Mouse (Mus musculus): ENCODE results near the gene Ggps1. TPM values are rescaled to one million over a fixed set of nuclear protein-coding genes. Genes with fewer than 3 reads are reported as not detected.
"Not testable (repeated sequence)": the region's sequence is repeated elsewhere in the genome, so short reads cannot be mapped to it uniquely, and the experiment has no call there.

Gene Ggps1
- polyA plus RNA-seq, 1 experiment from 2014 or later: 45.6 TPM

DNA sequence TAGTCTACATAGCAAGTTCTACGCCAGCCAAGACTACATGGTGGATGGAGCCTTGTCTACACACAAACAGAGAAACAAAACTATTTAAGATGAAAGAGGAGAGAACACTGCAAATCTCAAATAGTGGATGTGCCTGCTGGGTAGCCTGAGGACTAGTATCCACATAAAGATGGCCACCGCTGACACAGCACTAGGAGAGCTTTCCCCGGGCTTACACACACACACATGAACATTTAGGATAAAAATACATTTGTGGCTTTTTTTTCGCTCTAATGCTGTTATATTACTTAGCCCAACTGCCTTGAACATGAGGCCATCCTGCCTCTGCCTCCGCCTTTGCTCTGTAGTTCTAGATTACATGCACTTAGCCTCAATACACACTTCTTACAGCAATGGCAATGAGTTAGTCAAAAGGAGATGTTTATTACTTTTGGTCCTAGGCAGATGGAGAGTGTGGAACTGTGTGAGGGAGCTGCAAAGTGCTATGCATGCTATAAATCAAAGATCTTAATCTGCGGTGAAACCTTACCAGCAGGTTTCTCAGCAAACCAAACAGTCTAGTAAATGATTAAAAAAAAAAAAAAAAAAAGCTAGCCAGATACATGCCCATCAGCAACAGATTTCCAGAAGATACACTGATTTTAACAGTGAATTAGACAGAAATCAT, 37.0 kb downstream of the Ggps1 start:
- ATAC-seq (ENCODE audit: insufficient read depth, low FRiP score): no peak
- H3K4me2 ChIP-seq (ENCODE audit: low read depth, low read length): no peak overlapping the region
- no peaks in the 10 kb centered on the region for H3K9me3 ChIP-seq (replicated peaks; ENCODE audit: control insufficient read depth, low read length)
- no peak overlapping the region for H3K27ac ChIP-seq (ENCODE audit: low read length)
- no peaks in the 10 kb centered on the region for H3K4me1 ChIP-seq (ENCODE audit: control insufficient read depth, insufficient read depth, low read length)
- no peak overlapping the region for H3K4me3 ChIP-seq (replicated peaks; ENCODE audit: low read length)
- H3K36me3 ChIP-seq (ENCODE audit: control insufficient read depth, insufficient read depth, low read length): peaks cover 11% of the 10 kb centered on the region
- H3K9ac ChIP-seq (ENCODE audit: low read length): no peak overlapping the region
- no peaks in the 10 kb centered on the region for H3K27me3 ChIP-seq (ENCODE audit: control insufficient read depth, insufficient read depth, low read length)
- 86% methylated on average over 6 of the region's 6 CpGs for WGBS

DNA sequence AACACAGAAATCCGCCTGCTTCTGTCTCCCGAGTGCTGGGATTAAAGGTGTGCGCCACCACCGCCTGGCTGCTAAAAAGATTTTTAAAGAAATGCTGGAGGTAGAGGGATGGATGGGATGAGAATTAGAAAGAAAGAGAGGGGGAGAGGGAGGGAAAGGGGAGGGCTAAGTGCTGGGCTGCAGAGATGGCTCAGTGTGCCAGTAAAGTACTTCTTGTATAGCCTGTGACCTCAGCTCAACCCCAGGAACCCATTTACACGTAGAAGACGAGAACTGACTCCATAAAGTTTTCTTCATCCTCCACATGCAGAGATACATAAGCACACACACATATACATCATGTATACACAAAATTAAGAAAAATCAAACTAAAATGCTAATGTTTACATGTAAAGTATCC, 37.7 kb downstream of the Ggps1 start:
- WGBS: 90% methylated on average over 6 of the region's 6 CpGs
- H3K36me3 ChIP-seq (ENCODE audit: control insufficient read depth, insufficient read depth, low read length): peaks cover 11% of the 10 kb centered on the region
- no peak overlapping the region for H3K27ac ChIP-seq (ENCODE audit: low read length)
- no peaks in the 10 kb centered on the region for H3K9me3 ChIP-seq (replicated peaks; ENCODE audit: control insufficient read depth, low read length)
- no peaks in the 10 kb centered on the region for H3K4me1 ChIP-seq (ENCODE audit: control insufficient read depth, insufficient read depth, low read length)
- ATAC-seq (ENCODE audit: insufficient read depth, low FRiP score): no peak
- H3K27me3 ChIP-seq (ENCODE audit: control insufficient read depth, insufficient read depth, low read length): no peaks in the 10 kb centered on the region
- H3K4me3 ChIP-seq (replicated peaks; ENCODE audit: low read length): no peak overlapping the region
- H3K9ac ChIP-seq (ENCODE audit: low read length): no peak overlapping the region
- no peak overlapping the region for H3K4me2 ChIP-seq (ENCODE audit: low read depth, low read length)

DNA sequence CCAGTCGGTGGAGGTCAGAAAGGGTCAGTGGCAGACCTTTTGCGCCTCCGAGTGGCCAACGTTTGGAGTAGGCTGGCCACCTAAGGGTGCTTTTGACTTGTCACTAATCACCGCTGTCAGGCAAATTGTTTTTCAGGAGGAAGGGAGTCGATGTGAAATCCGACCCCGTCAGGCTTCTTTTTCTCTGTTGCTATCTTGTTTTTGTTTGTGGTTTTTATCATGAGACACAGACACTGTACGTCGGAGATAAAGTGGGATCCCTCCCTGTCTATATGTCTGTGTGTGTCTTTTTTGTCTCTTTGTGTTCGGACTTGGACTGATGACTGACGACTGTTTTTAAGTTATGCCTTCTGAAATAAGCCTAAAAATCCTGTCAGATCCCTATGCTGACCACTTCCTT, 41.9 kb downstream of the Ggps1 start:
- not testable (repeated sequence) for H3K9me3 ChIP-seq (replicated peaks; ENCODE audit: control insufficient read depth, low read length); H3K9ac ChIP-seq (ENCODE audit: low read length); H3K27me3 ChIP-seq (ENCODE audit: control insufficient read depth, insufficient read depth, low read length); ATAC-seq (ENCODE audit: insufficient read depth, low FRiP score); H3K4me2 ChIP-seq (ENCODE audit: low read depth, low read length); H3K4me1 ChIP-seq (ENCODE audit: control insufficient read depth, insufficient read depth, low read length); H3K4me3 ChIP-seq (replicated peaks; ENCODE audit: low read length); H3K27ac ChIP-seq (ENCODE audit: low read length); H3K36me3 ChIP-seq (ENCODE audit: control insufficient read depth, insufficient read depth, low read length)
- 68% methylated on average over 11 of the region's 12 CpGs for WGBS

DNA sequence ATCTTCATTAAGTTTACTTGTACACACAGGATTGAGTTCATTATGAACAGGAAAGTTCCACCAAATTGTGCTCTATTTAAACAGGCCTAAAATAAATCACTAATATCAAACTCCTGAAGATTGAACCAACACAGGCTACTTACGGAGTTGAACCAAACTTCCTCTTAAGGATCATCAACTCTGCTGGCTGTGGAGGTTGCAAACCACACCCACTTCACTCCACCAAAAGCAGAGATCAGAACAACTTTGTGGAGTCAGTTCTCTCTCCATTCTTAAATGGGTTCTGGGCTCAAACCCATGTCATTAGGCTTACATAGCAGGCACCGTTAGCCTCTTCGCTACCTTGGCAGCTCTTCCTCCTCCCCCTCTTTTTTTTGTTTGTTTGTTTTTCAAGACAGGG, 44.4 kb downstream of the Ggps1 start:
- no peaks in the 10 kb centered on the region for H3K36me3 ChIP-seq (ENCODE audit: control insufficient read depth, insufficient read depth, low read length)
- no peak overlapping the region for H3K27ac ChIP-seq (ENCODE audit: low read length)
- WGBS: 92% methylated on average over 3 of the region's 3 CpGs
- H3K9me3 ChIP-seq (replicated peaks; ENCODE audit: control insufficient read depth, low read length): no peaks in the 10 kb centered on the region
- H3K27me3 ChIP-seq (ENCODE audit: control insufficient read depth, insufficient read depth, low read length): no peaks in the 10 kb centered on the region
- no peak for ATAC-seq (ENCODE audit: insufficient read depth, low FRiP score)
- H3K9ac ChIP-seq (ENCODE audit: low read length): no peak overlapping the region
- H3K4me2 ChIP-seq (ENCODE audit: low read depth, low read length): no peak overlapping the region
- H3K4me1 ChIP-seq (ENCODE audit: control insufficient read depth, insufficient read depth, low read length): no peaks in the 10 kb centered on the region
- H3K4me3 ChIP-seq (replicated peaks; ENCODE audit: low read length): no peak overlapping the region

DNA sequence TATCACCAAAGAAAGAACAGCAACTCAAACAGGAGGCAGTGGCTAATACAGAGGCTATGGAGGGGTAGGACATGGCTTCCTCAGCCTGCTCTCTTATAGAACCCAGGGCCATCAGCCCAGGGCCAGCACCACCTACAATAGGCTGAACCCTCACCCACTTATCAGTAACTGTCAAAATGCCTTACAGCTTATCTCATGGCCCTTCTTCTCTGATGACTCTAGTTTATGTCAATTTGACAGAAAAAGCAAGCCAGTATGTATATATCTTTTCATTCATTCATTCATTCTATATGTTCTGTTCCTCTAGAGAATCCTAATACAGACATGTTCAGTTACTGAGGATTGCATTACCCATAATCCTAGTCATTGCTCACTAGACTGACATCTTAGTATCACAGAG, 45.0 kb downstream of the Ggps1 start:
- Histone ChIP-seq H3K4me2 (ENCODE audit: low read depth, low read length) (no peak overlapping the region), H3K27ac (ENCODE audit: low read length) (no peak overlapping the region), H3K9me3 (replicated peaks; ENCODE audit: control insufficient read depth, low read length) (no peaks in the 10 kb centered on the region), H3K36me3 (ENCODE audit: control insufficient read depth, insufficient read depth, low read length) (no peaks in the 10 kb centered on the region), H3K4me3 (replicated peaks; ENCODE audit: low read length) (no peak overlapping the region), H3K4me1 (ENCODE audit: control insufficient read depth, insufficient read depth, low read length) (no peaks in the 10 kb centered on the region), H3K9ac (ENCODE audit: low read length) (no peak overlapping the region), H3K27me3 (ENCODE audit: control insufficient read depth, insufficient read depth, low read length) (no peaks in the 10 kb centered on the region)
- no peak for ATAC-seq (ENCODE audit: insufficient read depth, low FRiP score)

DNA sequence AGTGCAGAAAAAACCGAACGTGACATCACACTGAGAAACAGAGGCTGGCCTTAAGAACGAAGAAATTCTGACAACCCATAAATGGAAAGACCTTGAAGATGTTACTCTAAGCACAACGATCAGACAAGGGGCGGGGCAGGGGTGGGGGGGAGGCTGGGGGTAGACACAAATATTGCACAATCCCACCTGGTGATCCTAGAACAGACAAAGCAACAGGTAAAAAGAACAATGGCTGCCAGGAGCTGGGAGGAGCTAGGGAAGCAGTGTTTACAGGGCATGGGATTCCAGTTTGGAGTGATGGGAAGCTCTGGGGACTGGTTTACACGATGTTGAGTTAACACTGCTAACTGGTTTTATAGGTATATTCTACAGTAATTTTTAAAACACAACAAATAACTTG, 47.7 kb downstream of the Ggps1 start:
- no peak overlapping the region for H3K4me2 ChIP-seq (ENCODE audit: low read depth, low read length)
- H3K4me1 ChIP-seq (ENCODE audit: control insufficient read depth, insufficient read depth, low read length): no peaks in the 10 kb centered on the region
- WGBS: 90% methylated on average over 6 of the region's 6 CpGs
- no peak overlapping the region for H3K9ac ChIP-seq (ENCODE audit: low read length)
- H3K27me3 ChIP-seq (ENCODE audit: control insufficient read depth, insufficient read depth, low read length): no peaks in the 10 kb centered on the region
- H3K9me3 ChIP-seq (replicated peaks; ENCODE audit: control insufficient read depth, low read length): no peaks in the 10 kb centered on the region
- H3K36me3 ChIP-seq (ENCODE audit: control insufficient read depth, insufficient read depth, low read length): no peaks in the 10 kb centered on the region
- no peak overlapping the region for H3K4me3 ChIP-seq (replicated peaks; ENCODE audit: low read length)
- H3K27ac ChIP-seq (ENCODE audit: low read length): no peak overlapping the region
- ATAC-seq (ENCODE audit: insufficient read depth, low FRiP score): no peak

DNA sequence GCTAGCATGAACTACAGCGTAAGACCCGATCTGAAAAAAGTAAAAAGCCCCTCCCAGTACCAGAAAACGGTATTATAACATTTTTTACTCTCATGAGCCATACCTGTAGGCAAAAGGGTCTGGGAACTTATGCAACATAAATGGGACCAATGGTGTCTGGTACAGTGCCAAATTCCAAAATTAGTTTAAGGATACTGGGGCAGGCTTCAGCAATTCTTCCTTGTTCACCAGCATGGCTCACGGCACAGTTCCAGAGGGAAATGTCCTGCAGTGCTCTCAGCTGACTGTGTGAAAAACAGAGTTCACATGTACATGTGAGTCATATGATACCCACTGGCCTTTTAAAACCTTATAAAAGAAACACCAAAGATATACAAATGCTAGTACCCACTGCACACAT, 48.7 kb downstream of the Ggps1 start:
- Histone ChIP-seq H3K9me3 (replicated peaks; ENCODE audit: control insufficient read depth, low read length) (no peaks in the 10 kb centered on the region), H3K36me3 (ENCODE audit: control insufficient read depth, insufficient read depth, low read length) (no peaks in the 10 kb centered on the region), H3K9ac (ENCODE audit: low read length) (no peak overlapping the region), H3K4me3 (replicated peaks; ENCODE audit: low read length) (no peak overlapping the region), H3K4me2 (ENCODE audit: low read depth, low read length) (no peak overlapping the region), H3K27me3 (ENCODE audit: control insufficient read depth, insufficient read depth, low read length) (no peaks in the 10 kb centered on the region), H3K4me1 (ENCODE audit: control insufficient read depth, insufficient read depth, low read length) (no peaks in the 10 kb centered on the region), H3K27ac (ENCODE audit: low read length) (no peak overlapping the region)
- 91% methylated on average over 4 of the region's 4 CpGs for WGBS
- ATAC-seq (ENCODE audit: insufficient read depth, low FRiP score): no peak

DNA sequence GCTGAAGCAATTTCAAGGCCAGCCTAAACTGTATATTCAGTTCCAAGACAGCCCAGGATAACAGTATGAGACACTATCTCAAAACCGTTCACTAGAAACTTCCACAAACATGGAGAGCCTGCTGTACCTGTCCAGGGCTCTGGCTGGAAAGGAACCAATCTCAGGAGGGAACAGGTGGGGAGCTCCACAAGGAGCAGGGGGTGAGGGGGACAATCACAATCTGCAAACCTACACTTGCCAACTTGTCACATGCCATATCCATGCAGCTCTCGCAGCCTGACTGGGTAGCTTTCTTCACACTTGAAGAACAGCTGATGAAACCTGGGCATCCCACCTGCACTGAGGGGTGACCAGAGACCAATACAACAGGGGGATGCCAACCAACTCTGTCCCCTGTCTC, 49.3 kb downstream of the Ggps1 start:
- Histone ChIP-seq H3K4me1 (ENCODE audit: control insufficient read depth, insufficient read depth, low read length) (no peaks in the 10 kb centered on the region), H3K27ac (ENCODE audit: low read length) (no peak overlapping the region), H3K4me2 (ENCODE audit: low read depth, low read length) (no peak overlapping the region), H3K9me3 (replicated peaks; ENCODE audit: control insufficient read depth, low read length) (no peaks in the 10 kb centered on the region), H3K27me3 (ENCODE audit: control insufficient read depth, insufficient read depth, low read length) (no peaks in the 10 kb centered on the region), H3K9ac (ENCODE audit: low read length) (no peak overlapping the region), H3K36me3 (ENCODE audit: control insufficient read depth, insufficient read depth, low read length) (no peaks in the 10 kb centered on the region), H3K4me3 (replicated peaks; ENCODE audit: low read length) (no peak overlapping the region)
- 93% methylated on average over 2 of the region's 2 CpGs for WGBS
- no peak for ATAC-seq (ENCODE audit: insufficient read depth, low FRiP score)

DNA sequence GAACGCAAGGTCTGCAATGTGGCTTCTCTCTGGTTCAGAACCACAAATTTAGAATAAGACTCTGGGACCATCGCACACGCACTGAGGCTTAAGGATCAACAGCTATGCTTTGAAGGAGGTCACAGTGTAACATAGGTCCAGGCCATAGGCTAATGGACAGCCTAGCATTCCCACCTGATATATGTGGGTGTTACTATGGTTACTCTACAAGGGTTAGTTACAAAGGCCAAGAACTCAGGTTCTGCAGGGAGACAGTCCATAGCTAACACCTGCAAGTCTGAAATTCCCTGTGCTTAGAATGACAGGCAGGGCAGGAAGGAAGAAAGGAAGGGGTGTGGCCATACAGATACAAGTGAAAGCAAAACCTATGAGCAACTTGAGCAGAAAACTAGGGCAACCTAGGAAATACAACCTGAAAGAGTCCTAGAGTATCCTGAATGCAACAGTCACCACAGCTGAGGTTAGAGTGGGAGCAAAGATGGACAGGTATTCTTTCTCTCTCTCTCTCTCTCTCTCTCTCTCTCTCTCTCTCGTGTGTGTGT, 51.8 kb downstream of the Ggps1 start:
- no peak for ATAC-seq (ENCODE audit: insufficient read depth, low FRiP score)
- WGBS: 88% methylated on average over 4 of the region's 4 CpGs
- Histone ChIP-seq H3K27me3 (ENCODE audit: control insufficient read depth, insufficient read depth, low read length) (no peaks in the 10 kb centered on the region), H3K9ac (ENCODE audit: low read length) (no peak overlapping the region), H3K4me2 (ENCODE audit: low read depth, low read length) (no peak overlapping the region), H3K4me1 (ENCODE audit: control insufficient read depth, insufficient read depth, low read length) (no peaks in the 10 kb centered on the region), H3K27ac (ENCODE audit: low read length) (no peak overlapping the region), H3K36me3 (ENCODE audit: control insufficient read depth, insufficient read depth, low read length) (no peaks in the 10 kb centered on the region), H3K9me3 (replicated peaks; ENCODE audit: control insufficient read depth, low read length) (no peaks in the 10 kb centered on the region), H3K4me3 (replicated peaks; ENCODE audit: low read length) (no peak overlapping the region)
